Mouse (Mus musculus): ENCODE measurements around the gene Trim43c. TPM values are rescaled to one million over a fixed set of nuclear protein-coding genes. Genes with fewer than 3 reads are reported as not detected.
"Not testable (repeated sequence)": the region's sequence is repeated elsewhere in the genome, so short reads cannot be mapped to it uniquely, and the experiment has no call there.

The Trim43c gene
- total RNA-seq (2021) = not detected in 2 replicates
- long read RNA-seq, partial matches to known transcripts = 0 of 1 reads
- long read RNA-seq, other reads (novel, unspliced or antisense) = 1 of 1 reads

- DNase-seq = not testable (repeated sequence)
Observed at GRCm38 (mm10) chr9:88838864-88839263, at the start of gene Trim43c. Gene Trim43c (plus strand): TSS chr9:88839164.

- DNase-seq = not testable (repeated sequence)
Observed at GRCm38 (mm10) chr9:88853072-88853471, 14.1 kb downstream of the Trim43c start.

GRCm38 (mm10) chr9:88858566-88859492 is 19.9 kb downstream of the Trim43c start:
- peak; percentile 85 for DNase-seq

Other genes with a start within 250 kb of the Trim43c start
- 40.4 and 42.0 TPM in 2 replicates for gene Mthfsl, start 118.9 kb upstream of the Trim43c start, total RNA-seq (2021)
- gene Bcl2a1d, start 107.2 kb upstream of the Trim43c start, total RNA-seq (2021) = not detected in 2 replicates
- gene Bcl2a1a, start 117.7 kb downstream of the Trim43c start, total RNA-seq (2021) = 0.79 TPM in 1 of 2 replicates, not detected in the other

Data from adrenal gland, postnatal 25 days (tissue).